In genomic region chr5:43981620-43982019, GRCm38 (mm10) we compare ENCODE assay signal across 13 mouse cellular contexts. TPM values are rescaled to one million over a fixed set of nuclear protein-coding genes. Genes with fewer than 3 reads are reported as not detected.
DNase-seq lines count a peak whose midpoint lies in the region; ATAC-seq and TF ChIP-seq lines count a peak whose summit lies in the region.
"Had no signal": no experiment of that assay in that cellular context is flagged by ENCODE, and none has a peak within 500 bp of the region (broad histone marks: within the 10 kb centered on the region; RNA-seq: fewer than 3 reads in every experiment).

Gene Fgfbp1, minus strand, starts transcription at chr5:43981779.

- H3K36me3 ChIP-seq in limb, embryonic 15.5 days = no peaks in the 10 kb centered on the region
- peaks cover 2% of the 10 kb centered on the region; the same call in 1 of the 2 replicates for H3K36me3 ChIP-seq in small intestine, adult 2 months (ENCODE audit: control insufficient read depth, insufficient read depth, low read length)
- no peaks in the 10 kb centered on the region for H3K36me3 ChIP-seq in forebrain, embryonic 10.5 days (replicated peaks)
- H3K36me3 ChIP-seq: heart, embryonic 10.5 days had no signal

- no peaks in the 10 kb centered on the region for H3K27me3 ChIP-seq in limb, embryonic 15.5 days
- no peaks in the 10 kb centered on the region for H3K27me3 ChIP-seq in small intestine, adult 2 months (ENCODE audit: control insufficient read depth, insufficient read depth, low read length)
- peaks cover 47% of the 10 kb centered on the region for H3K27me3 ChIP-seq in forebrain, embryonic 10.5 days (ENCODE audit: poor library complexity, severe bottlenecking)

- 0 out of 2 replicates have a peak, but pooled peaks have one; percentile 55 for ATAC-seq in limb, embryonic 15.5 days (ENCODE audit: insufficient number of reproducible peaks, low FRiP score, low TSS enrichment, low read depth)

- H3K4me3 ChIP-seq in limb, embryonic 15.5 days = peak within 1 kb of the TSS; percentile 26
- H3K4me3 ChIP-seq in small intestine, adult 2 months (ENCODE audit: low read depth, low read length) = peak within 1 kb of the TSS; percentile 57
- no peak within 1 kb of the TSS for H3K4me3 ChIP-seq in forebrain, embryonic 10.5 days
- H3K4me3 ChIP-seq: heart, embryonic 10.5 days had no signal

- WGBS in limb, embryonic 15.5 days = 27% methylated on average over 4 of the region's 4 CpGs
- 18% methylated on average over 4 of the region's 4 CpGs for WGBS in small intestine, adult 2 months
- WGBS in forebrain, embryonic 10.5 days = 49% methylated on average over 4 of the region's 4 CpGs

- H3K4me2 ChIP-seq in limb, embryonic 15.5 days = 0 out of 2 replicates have a peak within 1 kb of the TSS, but pooled peaks have one; percentile 13

- DNase-seq in kidney, adult 18-20 months = peak; percentile 17
- DNase-seq in kidney, postnatal 10 days = no peak
- peak; percentile 97 for DNase-seq in R1 (ENCODE audit: low read depth, low spot score)
- no peak for DNase-seq in forebrain, embryonic 10.5 days (ENCODE audit: extremely low spot score, low spot score)
- DNase-seq in cerebellum, postnatal 14 days = no peak
- DNase-seq in Muller cell, postnatal 12 days (ENCODE audit: inconsistent ontology term) = no peak
- DNase-seq: adrenal gland, postnatal 25 days; left cerebral cortex, postnatal 4 days; thymus, adult 2 months had no signal

- peaks cover 22% of the 10 kb centered on the region for H3K4me1 ChIP-seq in limb, embryonic 15.5 days
- no peaks in the 10 kb centered on the region; the same call in 1 of the 2 replicates for H3K4me1 ChIP-seq in small intestine, adult 2 months (ENCODE audit: control insufficient read depth, insufficient read depth, insufficient read length, low read length)
- H3K4me1 ChIP-seq in forebrain, embryonic 10.5 days = peaks cover 21% of the 10 kb centered on the region
- H3K4me1 ChIP-seq: heart, embryonic 10.5 days had no signal

- TF ChIP-seq POLR2A in small intestine, adult 2 months (IDR thresholded peaks at IDR 0.05; ENCODE audit: low read depth, low read length) = peak; percentile 57; the same call in 1 of the 2 replicates

- TF ChIP-seq CTCF in small intestine, adult 2 months (IDR thresholded peaks at IDR 0.05; ENCODE audit: extremely low read depth, insufficient read length, insufficient replicate concordance, low read depth, low read length) = no peak

- H3K27ac ChIP-seq in limb, embryonic 15.5 days = peak within 1 kb of the TSS; percentile 68; the same call in 1 of the 2 replicates
- no peak within 1 kb of the TSS for H3K27ac ChIP-seq in small intestine, adult 2 months (ENCODE audit: insufficient read depth, low read depth, low read length)
- no peak within 1 kb of the TSS for H3K27ac ChIP-seq in forebrain, embryonic 10.5 days
- H3K27ac ChIP-seq: heart, embryonic 10.5 days; macrophage had no signal

- no peaks in the 10 kb centered on the region for H3K9me3 ChIP-seq in limb, embryonic 15.5 days
- H3K9me3 ChIP-seq in forebrain, embryonic 10.5 days = no peaks in the 10 kb centered on the region
- H3K9me3 ChIP-seq: heart, embryonic 10.5 days had no signal

- no peak within 1 kb of the TSS for H3K9ac ChIP-seq in limb, embryonic 15.5 days

RNA-seq across cellular contexts. Expression of gene Fgfbp1, which starts in this region (rescaled TPM):
- polyA plus RNA-seq in limb, embryonic 15.5 days (2015; fragmentation: Nextera tagmentation; extraction: Ambion mirVana) = 194 and 204 TPM in 2 replicates
- 3.1 and 8.9 TPM in 2 replicates for polyA plus RNA-seq in small intestine, adult 2 months (2012; rRNA removed)
- polyA plus RNA-seq in forebrain, embryonic 10.5 days (2016; fragmentation: Nextera tagmentation; extraction: Ambion mirVana) = 0.71 and 0.89 TPM in 2 replicates
- polyA plus RNA-seq: macrophage had no signal

Comparison
In these comparisons a context has a peak if more than half of its experiments do, and no peak if none do; other contexts are left out.
1. RNA of gene Fgfbp1 (polyA plus RNA-seq): 194 to 204 TPM in limb, embryonic 15.5 days; 3.1 to 8.9 TPM in small intestine, adult 2 months and 0.71 to 0.89 TPM in forebrain, embryonic 10.5 days; every median in the first group is over 10 times any median in the second.
2. DNase-seq: peak in kidney, adult 18-20 months (single experiment) and R1 (single experiment); none in kidney, postnatal 10 days (single experiment), forebrain, embryonic 10.5 days (single experiment), cerebellum, postnatal 14 days (0 of 2) and Muller cell, postnatal 12 days (single experiment).